Mouse (Mus musculus): ENCODE data around the gene Rab43.

The Rab43 gene

GRCm38 (mm10) chr6:87811675-87812338 lies at the start of gene Rab43:
Gene Rab43 (minus strand): TSS chr6:87812164.
- DNase-seq (ENCODE audit: low spot score) = peak; percentile 92

DNA sequence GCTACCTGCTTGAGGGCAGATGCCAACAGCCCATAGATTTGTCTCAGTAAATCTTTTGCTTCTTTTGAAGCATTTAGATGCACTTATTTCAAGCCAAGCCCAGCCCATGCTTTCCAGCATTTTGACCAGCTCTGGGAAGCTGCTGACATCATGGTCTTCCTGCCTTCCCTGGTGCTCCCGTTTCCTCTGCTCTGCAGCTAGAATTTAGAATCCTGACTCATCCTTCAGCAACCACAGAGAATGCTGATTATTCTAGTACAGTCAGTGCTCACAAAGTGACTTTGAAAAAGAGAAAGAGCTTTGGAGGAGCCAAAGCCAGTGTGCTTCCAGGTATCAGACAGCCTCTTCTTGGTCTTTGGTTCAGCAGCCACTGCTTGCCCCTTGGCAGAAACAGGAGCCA lies 45.1 kb upstream of the Rab43 start:
- no peak for DNase-seq (ENCODE audit: low spot score)

DNA sequence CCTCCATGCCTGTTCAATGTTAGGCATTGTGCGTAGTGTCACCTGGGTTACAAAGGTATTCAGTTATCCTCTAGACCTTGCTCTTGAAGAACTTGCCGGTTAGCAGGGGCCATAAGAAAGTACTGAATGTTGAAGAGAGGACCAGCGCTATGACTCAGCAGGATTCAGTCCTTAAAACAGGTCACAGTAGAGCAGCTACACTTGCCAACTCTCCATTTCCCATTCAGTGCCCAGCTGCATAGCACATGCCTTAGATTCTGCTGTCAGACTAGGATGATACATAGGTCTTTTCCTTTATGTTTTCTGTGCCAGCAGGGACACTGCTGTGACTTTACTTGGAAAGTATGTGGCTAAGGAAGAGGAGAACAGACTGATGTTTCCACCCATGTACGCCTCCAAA lies 41.5 kb upstream of the Rab43 start:
- no peak for DNase-seq (ENCODE audit: low spot score)

GRCm38 (mm10) chr6:87851871-87852270 lies 39.9 kb upstream of the Rab43 start:
- no peak for DNase-seq (ENCODE audit: low spot score)

- peak; percentile 98 for DNase-seq (ENCODE audit: low spot score)
Measured at GRCm38 (mm10) chr6:87850900-87851614, 39.1 kb upstream of the Rab43 start, which contains the start of gene Cnbp. Gene Cnbp (minus strand): TSS chr6:87851106.

DNA sequence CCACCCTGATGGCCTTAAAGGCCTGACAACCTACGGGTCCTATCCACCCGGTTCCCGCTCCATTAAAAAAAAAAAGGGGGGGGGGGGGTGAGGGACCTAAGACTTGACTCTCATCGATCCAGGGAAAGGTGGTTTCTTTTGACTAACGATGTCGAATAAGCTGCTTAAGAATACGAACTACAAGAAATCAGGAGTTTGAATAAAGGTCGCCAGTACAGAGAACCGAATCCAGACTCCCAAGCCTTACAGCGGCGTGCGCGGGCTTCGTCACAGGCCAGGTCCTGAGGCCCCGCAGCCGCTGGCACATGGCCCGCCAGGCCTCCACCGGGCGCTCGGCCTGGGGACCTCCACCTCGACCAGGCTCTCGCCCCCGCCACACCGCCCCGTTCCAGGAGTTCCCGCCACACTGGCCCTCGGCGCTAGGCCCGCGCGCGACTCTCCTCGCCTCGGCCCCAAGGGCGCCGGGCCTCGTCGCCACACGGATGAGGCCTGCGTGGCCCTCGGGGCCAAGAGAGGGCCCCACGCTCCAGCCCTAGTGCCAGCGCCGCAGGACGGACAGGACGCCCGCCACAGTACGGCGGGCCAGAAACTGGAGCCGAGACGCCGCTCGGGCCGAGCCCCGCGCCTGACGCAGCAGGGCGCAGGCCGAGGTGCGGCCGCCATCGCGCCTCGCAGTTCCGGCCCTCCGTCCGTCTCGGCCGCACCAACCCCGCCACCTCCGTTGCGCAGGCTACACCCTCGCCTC lies 38.4 kb upstream of the Rab43 start:
- DNase-seq (ENCODE audit: low spot score) = peak; percentile 69

GRCm38 (mm10) chr6:87849780-87850154 lies 37.8 kb upstream of the Rab43 start:
- peak; percentile 68 for DNase-seq (ENCODE audit: low spot score)

- DNase-seq (ENCODE audit: low spot score) = no peak
Measured at GRCm38 (mm10) chr6:87846813-87847212, 34.8 kb upstream of the Rab43 start.

DNA sequence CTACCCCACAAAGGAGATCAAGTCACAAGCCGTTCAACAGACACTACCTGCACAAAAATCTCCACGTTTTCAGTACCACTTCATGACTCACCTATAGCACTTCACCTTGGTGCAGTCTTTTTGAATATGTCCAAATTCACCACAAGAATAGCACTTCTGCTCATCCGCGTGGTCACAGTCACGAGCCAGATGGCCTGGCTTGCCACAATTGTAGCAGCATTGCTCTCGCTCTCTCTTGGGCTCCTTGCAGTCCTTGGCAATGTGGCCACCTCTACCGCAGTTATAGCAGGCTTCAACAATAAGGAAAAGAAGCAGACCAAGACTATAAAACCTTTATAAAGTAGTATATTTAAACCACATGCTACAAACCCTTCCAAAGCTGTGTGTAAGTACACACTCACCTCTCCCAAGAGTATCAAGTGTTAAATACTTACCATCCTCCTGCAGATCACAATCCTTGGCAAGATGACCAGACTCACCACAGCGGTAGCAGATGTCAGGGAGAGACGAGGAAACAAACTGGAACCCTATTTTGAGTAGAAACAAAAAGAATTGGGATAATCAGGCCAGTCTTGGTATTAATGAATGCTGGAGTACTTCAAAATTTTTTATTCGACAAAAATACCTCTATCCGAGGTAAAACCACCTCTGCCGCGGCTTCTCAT lies 33.2 kb upstream of the Rab43 start:
- no peak for DNase-seq (ENCODE audit: low spot score)

- peak; percentile 45 for DNase-seq (ENCODE audit: low spot score)
Measured at GRCm38 (mm10) chr6:87842254-87842653, 30.3 kb upstream of the Rab43 start.

GRCm38 (mm10) chr6:87841635-87842034 lies 29.7 kb upstream of the Rab43 start:
- no peak for DNase-seq (ENCODE audit: low spot score)

- DNase-seq (ENCODE audit: low spot score) = no peak
Measured at GRCm38 (mm10) chr6:87839797-87840341, 27.9 kb upstream of the Rab43 start.

- peak; percentile 98 for DNase-seq (ENCODE audit: low spot score)
Measured at GRCm38 (mm10) chr6:87838551-87839197, 26.7 kb upstream of the Rab43 start, which contains the start of gene Isy1. Gene Isy1 (minus strand): TSS chr6:87838798.

- no peak for DNase-seq (ENCODE audit: low spot score)
Measured at GRCm38 (mm10) chr6:87835695-87836094, 23.7 kb upstream of the Rab43 start, which contains the start of gene Gm45140. Gene Gm45140 (minus strand): TSS chr6:87835795.

DNA sequence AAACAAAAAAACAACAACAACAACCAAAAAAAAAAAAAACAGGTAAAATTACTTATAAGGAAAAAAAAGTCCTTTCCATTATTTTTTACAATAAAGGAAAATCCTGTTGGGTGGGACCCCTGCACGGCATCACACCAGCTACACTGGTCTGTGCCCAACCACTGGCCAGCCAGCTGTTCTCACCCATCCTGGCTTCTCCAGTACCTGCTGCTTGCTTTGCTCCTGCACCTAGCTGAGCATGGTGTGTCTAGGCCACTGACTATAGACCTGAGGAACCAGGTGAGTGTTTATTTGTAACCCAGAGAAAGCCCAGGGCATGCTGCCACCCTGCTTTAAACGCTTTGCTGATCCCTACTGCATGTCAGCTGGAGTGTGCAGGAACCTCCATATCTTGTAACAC lies 8.4 kb upstream of the Rab43 start:
- DNase-seq (ENCODE audit: low spot score) = no peak

DNA sequence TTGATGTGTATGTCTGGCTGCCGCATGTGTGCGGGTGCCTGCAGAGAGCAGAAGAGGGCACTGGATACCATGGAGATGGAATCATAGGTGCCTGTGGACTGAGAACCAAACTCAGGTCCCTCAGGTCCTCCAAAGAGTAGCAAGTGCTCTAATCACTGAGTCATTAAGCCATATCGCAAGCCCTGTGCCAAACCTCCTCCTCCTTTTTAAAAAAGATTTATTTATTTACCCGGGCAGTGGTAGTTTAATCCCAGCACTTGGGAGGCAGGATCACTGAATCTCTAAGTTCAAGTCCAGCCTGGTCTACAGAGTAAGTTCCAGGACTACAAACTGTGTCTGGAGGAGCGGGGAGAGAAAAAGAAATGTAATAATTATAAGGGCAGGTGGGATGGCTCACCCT lies 2.5 kb upstream of the Rab43 start:
- DNase-seq (ENCODE audit: low spot score) = no peak

GRCm38 (mm10) chr6:87812656-87813055 lies 692 bp upstream of the Rab43 start:
- DNase-seq (ENCODE audit: low spot score) = no peak

- DNase-seq (ENCODE audit: low spot score) = no peak
Measured at GRCm38 (mm10) chr6:87810713-87811669, 973 bp downstream of the Rab43 start.

- no peak for DNase-seq (ENCODE audit: low spot score)
Measured at GRCm38 (mm10) chr6:87810311-87810710, 1.7 kb downstream of the Rab43 start.

GRCm38 (mm10) chr6:87809651-87810161 lies 2.3 kb downstream of the Rab43 start:
- DNase-seq (ENCODE audit: low spot score) = no peak

All from MN1 (cell line).